Mouse (Mus musculus): ENCODE measurements around the gene Lyrm1. TPM values are rescaled to one million over a fixed set of nuclear protein-coding genes. Genes with fewer than 3 reads are reported as not detected.

Gene Lyrm1
- 3.5 to 3.8 TPM (median 3.6 TPM) in 4 replicates for total RNA-seq (2023)

DNA sequence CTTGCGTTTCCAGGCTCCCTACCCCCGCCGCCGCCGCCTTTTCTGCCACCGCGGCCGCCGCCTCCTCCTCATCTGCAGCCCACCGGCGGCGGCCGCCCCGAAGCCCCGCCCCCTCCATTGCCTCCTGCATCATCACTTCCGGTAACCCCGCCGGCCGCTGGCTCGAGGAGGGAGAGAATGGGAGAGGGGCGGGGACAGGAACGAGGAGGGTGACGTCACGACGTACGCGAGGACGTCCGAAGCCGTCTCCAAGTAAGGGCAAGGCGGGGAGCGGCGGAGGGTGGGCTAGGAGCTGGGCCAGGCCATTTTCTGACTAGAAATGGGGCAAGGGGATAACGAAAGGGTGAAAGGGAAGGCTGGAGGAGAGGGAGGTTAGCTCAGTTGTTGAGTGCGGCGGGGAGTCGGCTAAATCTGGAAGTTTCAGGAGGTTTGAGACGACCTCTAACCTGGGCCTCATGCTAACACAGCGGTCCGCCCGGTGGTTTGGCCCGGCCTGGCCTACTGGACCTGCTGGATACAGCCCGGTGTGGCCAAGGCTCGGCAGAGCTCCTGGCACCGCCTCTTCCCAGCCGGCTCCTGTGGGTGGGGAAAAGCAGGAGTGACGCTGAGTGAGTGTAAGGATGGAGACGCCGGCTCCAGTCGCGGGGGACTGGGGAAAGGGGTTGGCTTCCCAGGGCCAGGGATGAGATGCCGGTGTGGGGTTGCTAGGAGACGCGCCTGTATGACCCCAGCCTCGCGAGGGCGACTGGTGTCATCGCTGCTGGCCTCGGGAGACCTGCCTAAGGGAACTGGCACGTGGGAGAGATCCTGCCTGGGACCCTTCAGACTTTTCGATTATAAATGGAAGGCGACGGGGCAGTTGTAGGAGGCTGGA is at the start of gene Lyrm1, which contains the start of gene Dcun1d3:
TSS of gene Lyrm1 (plus strand) at position 223 of the 874 bp plus-strand sequence.
TSS of gene Dcun1d3 (minus strand) at position 660 of the 874 bp plus-strand sequence.

Other genes starting within 250 kb of the Lyrm1 start
- gene Acsm4, start 205.8 kb upstream of the Lyrm1 start, total RNA-seq (2023): not detected in 4 replicates
- gene Thumpd1, start 175.1 kb upstream of the Lyrm1 start, total RNA-seq (2023): 82.5 to 96.7 TPM (median 89.0 TPM) in 4 replicates
- not detected in 4 replicates for gene Acsm3, start 134.9 kb upstream of the Lyrm1 start, total RNA-seq (2023)
- 7.9 to 13.1 TPM (median 10.2 TPM) in 4 replicates for gene Rexo5, start 101.9 kb upstream of the Lyrm1 start, total RNA-seq (2023)
- 2.4 to 4.8 TPM (median 4.1 TPM) in 4 replicates for gene Eri2, start 101.8 kb upstream of the Lyrm1 start, total RNA-seq (2023)
- gene Dcun1d3, start 437 bp downstream of the Lyrm1 start, total RNA-seq (2023): 8.8 to 20.9 TPM (median 11.5 TPM) in 4 replicates
- gene Dnah3, start 199.4 kb downstream of the Lyrm1 start, total RNA-seq (2023): not detected in 4 replicates
- gene Tmem159, start 206.5 kb downstream of the Lyrm1 start, total RNA-seq (2023): 1.1 to 2.0 TPM (median 1.5 TPM) in 4 replicates
- not detected in 4 replicates for gene Zp2, start 249.4 kb downstream of the Lyrm1 start, total RNA-seq (2023)